Mouse (Mus musculus) ES-E14 (cell line): ENCODE measurements around the gene Anxa8.

Experiments used
- CHD2 ChIP-seq: IDR thresholded peaks from 2 replicates; pipeline ENCODE4 v1.6.1; 2014; ENCODE audit warnings: mild to moderate bottlenecking, low read depth, low read length, inconsistent platforms
- ZNF384 ChIP-seq: IDR thresholded peaks from 2 replicates; pipeline ENCODE4 v1.6.1; 2012; ENCODE audit warnings: low read depth, low read length, inconsistent platforms

- TF ChIP-seq ZNF384 (no peak), CHD2 (no peak)
Observed at GRCm38 (mm10) chr14:34121691-34122090, 35.9 kb downstream of the Anxa8 start.
